Mouse (Mus musculus) layer of hippocampus, postnatal 36 days (tissue): Measurements from ENCODE around the gene Pigm. TPM values are rescaled to one million over a fixed set of nuclear protein-coding genes. Genes with fewer than 3 reads are reported as not detected.
A peak's percentile ranks its signal among the peaks of the same experiment; 100 is the strongest.

Experiments
- DNase-seq, 2 experiments: peaks; one replicate each; pipeline ENCODE4 v3.0.0; 2022
- total RNA-seq, 2 experiments: library from RNA; stranded (reverse); gene quantifications; 2 replicates each; pipeline ENCODE4 v1.2.3; 2021

The Pigm gene
- 1 to 10 TPM; 9.1 TPM for total RNA-seq

DNA sequence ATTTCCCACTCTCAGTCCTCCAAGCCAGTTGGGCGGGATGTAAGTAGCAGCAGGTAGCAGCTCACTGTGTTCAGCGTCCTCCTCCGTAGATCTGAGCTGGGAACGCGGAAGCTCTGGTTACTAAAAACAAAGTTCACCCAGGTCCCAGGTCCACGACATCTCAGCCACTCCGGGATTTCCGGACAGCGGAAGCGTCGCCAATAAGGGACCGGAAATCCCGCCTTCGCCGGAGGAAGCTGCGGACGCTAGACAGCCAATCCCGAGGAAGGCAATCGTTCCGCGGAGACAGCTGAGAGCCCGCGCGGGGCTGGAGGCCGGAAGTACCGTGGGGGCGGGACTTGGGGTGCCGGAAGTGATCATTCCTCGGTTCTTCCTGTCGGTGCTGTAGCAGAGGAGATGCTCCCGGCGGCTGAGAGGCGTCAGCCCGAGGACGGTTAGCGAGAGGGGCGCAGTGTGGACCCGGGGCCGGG, at the start of gene Pigm:
Gene Pigm, plus strand, starts transcription at position 349 of the 470 bp plus-strand sequence.
- DNase-seq, result peak; percentile 97 to 98

DNA sequence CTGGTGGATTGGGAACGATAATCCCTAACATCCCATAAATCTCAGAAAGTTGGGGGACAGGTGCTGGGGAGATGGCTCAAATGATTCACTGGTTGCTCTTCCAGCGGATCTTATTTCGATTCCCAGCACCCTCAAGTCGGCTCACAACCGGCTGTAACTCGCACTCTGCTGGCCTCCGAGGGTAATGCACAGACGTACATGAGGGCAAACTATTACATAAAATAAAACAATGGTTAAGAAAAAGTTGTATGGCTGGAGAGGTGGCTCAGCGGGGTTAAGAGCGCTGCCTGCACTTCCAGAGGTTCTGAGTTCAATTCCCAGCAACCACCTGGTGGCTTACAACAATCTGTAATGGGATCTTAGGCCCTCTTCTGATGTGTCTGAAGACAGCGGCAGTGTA, 49.7 kb upstream of the Pigm start:
- no peak for DNase-seq

DNA sequence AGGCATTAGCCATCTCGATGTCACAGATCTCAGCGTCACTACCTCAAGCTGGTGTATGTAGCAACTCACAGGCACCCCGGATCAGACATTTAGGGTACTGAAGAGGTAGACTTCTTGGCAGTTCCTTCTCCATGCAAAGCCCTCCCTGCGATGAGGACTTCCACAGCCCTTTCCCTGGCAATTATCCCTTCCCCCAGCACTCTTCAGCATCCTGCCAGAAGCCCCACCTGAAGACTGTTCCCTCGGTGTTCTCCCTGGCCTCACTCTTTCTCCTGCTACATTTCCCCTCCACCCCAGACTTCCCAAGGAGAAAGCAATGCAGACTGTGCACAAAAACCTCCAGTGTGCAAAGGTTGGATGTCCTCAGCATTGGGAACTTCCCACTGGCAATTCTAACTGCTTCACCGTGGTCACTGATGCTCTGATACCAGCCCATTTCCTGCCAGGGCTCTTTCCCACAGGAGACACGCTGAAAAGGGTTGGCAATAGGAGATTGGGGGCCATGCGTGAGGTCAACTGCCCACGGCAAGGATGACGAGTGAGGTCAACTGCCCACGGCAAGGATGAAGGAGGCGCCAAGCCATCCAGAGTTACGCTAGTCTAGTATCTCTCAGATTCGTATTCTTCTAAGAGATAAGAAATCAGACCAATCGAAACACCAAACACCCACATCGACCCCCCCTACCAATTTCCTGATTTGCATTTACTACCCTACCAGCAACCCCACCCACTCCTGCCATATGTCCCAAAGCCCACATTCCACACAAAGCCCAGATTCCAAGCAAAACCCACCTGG, 48.9 kb upstream of the Pigm start:
- DNase-seq, result no peak

DNA sequence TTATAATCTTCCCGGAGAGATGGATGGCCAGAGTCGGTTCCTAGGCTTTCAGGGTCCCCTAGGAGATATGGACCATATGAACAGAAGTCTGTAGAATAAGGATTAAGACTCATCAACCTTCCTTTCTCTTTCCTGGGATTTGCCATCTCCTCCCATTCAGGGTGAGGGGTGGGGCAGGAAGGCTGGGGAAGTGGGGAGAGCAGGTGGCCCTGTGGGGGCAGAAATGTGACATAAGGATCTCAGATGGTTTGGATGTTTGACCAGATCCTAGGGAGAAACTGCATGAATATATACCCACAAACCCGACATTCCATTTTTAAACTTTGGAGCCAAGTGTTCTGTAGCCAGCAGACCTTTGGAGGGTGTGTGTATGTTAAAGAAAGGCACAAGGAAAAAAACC, 48.3 kb upstream of the Pigm start:
- no peak for DNase-seq

DNA sequence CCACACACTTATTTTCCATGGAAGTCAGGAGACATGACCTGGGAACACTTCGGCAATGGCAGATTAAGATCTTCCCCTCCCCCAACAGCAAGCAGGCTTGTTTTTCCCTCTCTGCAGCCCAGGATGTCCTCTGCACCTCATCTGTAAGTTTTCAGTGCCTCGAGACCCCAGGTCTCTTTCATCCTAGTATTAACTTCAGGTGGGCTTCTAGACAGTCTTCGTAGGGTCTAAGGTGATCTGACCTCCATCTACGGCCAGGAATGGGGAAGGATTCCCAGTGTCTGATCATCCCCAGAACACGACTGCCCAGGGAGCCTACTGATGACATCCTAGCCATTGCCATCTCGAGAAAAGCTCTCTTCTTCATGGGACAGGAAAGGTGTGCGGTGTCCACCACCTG, 47.9 kb upstream of the Pigm start:
- DNase-seq, result peak in 1 of 2 experiments; percentile 15

DNA sequence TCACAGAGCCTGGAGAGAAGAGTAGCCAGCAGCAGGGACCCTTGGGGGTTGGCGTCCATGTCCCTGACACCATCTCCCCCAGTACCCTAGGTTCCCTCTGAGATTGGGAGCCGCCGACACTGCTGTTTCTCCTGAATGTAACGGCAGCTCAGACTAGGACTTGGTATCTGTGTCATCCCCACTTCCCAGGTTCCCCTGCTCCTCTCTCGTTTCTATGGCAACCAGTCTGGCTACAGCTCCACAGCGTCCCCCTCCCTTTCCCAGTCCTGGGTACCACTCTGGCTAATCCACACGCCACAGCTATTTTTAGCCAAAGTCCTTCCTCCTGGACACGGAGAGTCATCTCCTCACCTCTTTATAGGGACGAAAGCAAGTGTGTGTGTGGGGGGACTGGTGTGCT, 47.2 kb upstream of the Pigm start, which contains the start of gene Kcnj9:
Gene Kcnj9, minus strand, starts transcription at position 188 of the 400 bp plus-strand sequence.
- peak; percentile 73 to 80 for DNase-seq

DNA sequence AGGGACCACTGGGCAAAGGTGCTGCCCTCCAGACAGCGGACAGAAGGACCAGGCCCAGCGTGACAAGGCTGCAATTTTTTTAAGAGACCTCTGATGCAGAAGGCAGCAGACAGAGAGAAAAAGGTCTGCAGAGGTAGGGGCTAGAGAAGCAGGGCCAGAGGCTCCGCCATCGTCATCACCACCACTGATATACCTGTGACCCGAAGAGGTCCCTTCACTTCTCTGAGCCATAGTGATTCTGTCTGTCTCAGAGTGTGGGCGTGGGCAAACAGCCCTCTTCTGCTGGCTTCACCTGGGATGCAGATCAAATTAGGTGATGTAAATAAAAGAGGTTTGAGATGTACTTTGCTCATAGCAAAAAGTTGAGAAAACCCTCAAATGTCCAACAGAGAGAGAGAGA, 46.7 kb upstream of the Pigm start:
- no peak for DNase-seq

DNA sequence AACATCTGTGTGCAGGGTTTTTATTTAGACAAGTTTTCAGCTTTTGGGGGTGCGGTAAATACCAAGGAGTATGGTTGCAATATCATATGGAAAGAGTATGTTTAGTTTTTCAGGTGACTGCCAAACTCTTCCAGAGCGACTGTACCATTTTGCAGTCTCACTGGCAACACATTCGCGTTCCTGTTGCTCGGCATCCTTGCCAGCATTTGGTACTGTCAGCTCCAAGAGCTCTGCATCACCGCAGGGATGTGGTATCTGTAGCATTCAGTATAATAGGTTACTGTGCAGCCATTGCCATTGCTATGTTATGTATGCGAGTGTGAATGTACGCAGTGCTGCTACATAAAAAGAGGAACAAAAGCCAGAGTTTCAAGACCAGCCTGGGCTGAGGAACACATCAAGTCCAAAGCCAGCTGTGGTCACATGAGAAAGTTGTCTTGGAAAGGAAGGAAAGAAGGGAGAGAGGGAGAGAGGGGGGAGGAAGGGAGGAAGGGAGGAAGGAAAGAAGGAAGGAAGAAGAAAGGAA, 44.9 kb upstream of the Pigm start:
- DNase-seq, result no peak

DNA sequence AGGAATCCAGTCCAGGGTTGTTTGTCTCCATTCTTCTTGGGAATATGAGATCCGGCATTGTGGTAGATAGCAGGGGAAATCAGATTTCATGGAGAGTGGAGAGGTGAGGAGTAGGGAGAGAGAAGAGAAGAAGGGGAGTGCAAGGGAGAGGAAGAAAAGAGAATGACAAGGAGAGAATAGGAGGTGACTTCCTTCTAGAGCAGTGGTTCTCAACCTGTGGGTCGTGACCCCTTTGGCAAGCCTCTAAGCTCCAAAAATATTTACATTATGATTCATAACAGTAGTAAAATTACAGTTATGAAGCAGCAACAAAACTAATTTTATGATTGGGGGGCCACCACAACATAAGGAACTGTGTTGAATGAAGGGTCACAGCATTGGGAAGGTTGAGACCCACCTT, 43.4 kb upstream of the Pigm start:
- no peak for DNase-seq

DNA sequence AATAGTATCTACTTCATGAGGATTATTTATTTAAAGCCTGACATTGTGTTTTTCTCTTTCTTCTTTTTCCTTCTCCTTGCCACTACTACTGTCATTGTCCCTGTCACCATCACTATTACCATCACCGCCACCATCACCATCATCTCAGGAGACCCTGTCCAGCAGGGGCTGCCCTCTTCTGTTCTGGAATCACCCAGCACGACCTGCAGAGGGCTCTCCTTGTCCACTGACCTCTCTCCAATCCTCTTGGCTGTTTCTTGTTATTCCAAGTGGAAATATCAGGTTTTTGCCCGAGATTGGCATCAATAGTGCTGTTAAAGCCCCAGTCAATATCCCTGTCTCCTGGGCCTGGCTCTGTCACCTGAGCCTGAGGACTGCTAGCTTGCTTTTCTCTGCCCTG, 42.8 kb upstream of the Pigm start:
- no peak for DNase-seq

DNA sequence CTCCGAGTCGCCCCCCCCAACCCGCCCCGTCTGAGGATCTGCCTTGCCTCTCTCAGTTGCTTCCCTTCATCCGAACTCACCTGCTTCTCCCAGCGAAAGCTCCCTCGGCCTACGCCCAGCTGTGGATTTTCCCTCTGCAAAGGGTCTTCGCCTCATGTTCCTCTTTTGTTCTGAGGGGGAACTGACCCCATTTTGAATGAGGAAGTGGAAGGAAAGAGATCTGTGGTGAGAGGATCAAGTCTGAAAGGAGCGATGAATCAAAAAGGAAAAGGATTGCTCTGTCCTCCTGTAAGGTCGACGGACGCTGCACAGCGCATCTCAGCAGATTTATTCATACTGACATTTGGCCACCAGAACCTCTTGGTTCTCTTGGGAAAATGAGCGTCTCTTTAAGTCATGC, 40.5 kb upstream of the Pigm start:
- no peak for DNase-seq

DNA sequence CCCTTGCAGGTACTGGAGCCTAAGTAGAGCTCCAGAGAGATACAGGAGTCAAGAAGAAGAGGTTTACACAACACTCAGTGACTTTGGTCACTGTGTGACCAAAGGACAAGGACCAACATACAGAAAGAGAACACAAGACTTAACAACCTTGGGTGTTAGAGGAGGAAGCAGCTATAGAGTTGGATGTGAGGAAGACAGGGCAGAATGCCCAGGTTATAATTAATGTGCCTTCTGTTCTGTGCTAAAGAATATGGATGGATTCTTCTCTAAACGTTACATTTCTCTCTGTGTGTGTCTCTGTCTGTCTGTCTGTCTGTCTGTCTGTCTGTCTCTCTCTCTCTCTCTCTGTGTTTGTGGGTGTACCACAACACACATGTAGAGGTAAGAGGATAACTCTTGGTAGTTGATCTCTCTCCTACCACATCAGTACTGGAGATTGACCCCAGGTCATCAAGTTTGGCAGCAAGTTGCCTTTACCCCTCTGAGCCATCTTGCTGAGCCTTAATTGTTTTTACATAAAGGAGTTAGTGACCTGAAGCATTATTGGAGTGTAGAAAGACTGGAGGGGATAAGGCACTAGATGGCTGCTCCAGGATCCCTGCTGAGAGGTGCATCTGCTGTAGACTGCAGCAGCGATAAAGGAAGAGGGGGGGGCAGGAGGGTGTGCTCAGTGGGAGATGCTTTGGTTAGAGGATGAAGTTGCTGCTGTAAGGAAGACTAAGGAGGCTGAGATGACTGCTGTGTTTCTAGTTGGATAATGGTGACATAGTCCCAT, 38.7 kb upstream of the Pigm start:
- DNase-seq, result no peak

DNA sequence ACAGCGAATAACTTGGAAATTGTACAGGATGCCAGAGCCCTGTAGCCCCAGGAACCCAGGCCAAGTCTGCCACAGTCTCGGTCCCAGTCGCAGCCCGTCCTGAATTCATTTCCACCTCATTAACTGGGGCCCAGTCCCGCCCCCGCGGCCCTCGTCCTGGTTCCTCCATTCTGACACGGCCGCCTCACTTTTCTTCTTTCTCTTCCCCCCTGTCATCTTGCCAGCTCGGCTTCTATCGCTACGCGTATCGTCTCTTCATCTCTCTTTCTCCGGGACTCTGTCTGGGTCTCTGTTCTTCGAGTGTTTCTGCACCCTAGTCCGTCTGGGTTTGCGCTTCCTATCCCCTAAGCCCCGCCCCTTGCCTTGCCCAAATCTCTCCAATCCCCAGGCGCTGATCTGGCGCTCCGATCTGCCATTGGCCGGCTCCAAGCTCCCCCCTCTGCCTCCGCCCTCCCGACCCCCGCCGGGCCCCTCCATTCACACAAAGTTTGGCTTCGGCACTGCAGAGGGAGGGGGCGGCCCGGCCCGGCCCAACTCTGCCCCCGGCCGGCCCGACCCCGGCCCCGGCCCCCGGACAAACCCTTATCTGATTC, 35.5 kb upstream of the Pigm start, which contains the start of gene Kcnj10:
Gene Kcnj10, plus strand, starts transcription at position 482 of the 593 bp plus-strand sequence.
- peak; percentile 83 for DNase-seq

DNA sequence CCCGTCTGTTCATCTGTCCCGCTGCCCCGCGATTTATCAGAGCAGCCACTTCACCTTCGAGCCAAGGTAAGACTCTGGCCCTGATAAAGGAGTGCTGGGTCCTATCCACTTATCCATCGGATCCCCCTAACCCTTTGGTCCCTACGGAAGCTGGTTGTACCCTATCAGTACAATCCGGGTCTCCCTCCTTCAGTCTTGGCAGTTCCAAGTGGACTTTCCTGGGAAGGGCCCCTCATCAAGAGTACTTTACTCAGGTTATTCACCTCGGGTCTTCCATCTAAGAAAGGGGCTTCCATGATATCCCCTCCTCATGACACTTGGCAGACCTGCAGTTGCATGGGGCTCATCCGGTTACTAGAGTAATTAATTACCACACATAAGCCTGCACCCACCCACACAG, 35.0 kb upstream of the Pigm start:
- no peak for DNase-seq

DNA sequence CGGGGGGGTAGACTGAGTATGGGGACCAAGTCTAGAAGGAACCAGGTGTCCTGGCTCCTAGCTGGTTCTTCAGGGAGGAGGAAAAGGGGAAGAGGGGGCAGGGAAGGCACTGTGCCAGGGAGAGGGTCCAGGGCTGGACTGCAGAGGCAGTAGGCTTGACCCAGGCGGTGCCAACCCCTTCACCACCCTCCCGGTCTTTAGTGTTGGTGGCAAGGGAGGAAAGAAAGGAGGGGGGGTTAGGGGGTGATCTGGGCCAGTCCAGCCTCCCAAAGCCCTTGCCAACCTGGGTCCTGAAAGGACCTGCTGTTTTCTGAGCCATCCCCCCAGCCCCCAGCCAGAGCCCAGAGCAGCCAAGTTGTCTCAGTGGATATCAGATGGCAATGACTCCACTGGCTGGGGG, 33.6 kb upstream of the Pigm start:
- peak; percentile 76 to 79 for DNase-seq

DNA sequence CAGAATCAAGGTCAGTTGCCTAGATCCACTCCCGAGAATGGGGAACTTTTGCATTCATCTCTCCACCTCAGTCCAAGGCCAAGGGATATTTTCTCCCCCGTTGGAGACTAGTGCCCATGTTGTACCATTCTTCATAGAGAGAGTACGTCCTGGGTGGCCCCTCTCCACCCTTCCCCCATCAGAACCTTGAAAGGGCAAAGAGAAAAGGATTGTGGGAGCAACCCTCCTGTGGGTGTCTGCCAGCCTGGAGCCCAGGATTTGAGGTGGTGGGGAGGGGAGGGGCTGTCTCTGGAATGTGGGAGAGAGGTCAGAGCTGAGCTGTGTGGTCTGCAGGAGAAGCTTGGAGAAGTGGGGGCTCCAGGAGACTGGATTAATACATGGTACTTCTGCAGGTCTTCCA, 32.4 kb upstream of the Pigm start:
- no peak for DNase-seq

DNA sequence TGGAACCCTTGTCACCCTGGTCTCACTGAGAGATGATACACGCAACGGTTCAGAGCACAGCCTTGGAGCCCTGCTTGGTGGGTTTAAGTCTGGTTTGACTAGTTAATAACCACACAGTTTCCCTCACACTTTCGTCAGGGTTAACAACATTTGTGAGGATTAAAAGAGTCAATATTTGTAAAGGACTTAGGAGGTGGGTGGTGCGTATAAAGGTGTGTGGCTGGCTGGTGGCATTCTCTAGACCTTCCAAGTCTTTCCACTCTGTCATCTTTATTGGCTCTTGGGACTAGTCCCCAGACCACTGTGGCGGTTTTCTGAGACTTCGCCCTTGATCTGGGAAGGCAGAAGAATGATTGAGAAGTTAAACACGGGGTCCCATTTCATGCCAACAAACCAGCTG, 31.5 kb upstream of the Pigm start:
- DNase-seq, result no peak

DNA sequence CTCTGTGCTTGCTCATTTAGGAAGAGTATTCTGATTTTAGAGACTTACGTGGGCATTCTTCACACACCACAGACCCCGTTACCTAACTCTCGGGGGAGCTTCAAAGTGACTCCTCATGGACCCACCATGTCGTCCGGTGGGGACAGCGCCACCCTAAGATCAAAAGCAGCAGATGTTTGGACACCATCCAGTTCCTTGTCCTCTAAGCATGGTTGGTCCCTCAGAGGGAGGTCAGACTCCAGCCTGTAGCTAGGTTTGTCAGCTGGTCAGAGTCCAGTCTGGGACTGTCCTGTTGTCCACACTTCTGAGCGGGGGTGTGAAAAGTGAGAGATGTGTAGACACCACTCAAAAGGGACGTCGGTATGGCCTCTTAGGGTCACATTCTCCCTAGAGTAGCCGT, 29.6 kb upstream of the Pigm start:
- no peak for DNase-seq

DNA sequence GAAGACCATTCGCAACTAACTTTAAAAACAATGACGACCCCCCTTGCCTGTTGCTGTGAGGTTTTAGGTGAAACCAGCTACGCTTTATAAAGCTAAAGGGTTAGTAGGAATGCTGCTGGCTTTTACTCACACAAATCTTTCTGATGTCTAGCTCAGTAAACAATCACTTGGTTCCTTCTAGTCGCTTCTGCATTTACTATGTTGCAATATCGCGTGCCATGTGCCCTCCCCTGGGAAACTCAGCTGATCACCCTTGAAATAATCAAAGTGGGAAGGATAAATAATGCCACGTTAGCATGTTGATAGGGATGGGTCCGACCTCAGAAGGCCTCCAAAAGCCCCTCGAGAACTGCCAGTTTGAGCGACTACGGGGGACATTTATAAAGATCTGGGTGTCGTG, 29.0 kb upstream of the Pigm start:
- no peak for DNase-seq

DNA sequence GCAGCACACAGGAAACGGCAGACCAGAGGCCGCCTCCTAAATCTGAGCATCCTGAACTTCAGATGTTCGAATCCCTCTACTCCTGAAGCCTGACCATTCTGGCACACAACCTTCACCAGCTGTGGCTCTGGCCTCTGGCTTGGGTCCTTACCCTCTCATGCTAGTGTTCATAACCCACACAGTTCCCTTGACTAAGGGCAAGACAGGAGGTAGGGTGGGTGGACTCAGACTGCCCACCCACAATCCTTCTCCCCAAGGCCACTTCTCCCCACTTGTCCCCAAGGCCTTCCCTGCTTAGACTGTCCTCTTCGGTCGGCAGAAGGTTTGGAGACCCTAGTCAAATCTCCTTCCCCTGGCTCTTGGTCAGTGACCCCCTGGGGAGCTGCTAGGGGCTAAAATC, 26.8 kb upstream of the Pigm start:
- DNase-seq, result no peak

DNA sequence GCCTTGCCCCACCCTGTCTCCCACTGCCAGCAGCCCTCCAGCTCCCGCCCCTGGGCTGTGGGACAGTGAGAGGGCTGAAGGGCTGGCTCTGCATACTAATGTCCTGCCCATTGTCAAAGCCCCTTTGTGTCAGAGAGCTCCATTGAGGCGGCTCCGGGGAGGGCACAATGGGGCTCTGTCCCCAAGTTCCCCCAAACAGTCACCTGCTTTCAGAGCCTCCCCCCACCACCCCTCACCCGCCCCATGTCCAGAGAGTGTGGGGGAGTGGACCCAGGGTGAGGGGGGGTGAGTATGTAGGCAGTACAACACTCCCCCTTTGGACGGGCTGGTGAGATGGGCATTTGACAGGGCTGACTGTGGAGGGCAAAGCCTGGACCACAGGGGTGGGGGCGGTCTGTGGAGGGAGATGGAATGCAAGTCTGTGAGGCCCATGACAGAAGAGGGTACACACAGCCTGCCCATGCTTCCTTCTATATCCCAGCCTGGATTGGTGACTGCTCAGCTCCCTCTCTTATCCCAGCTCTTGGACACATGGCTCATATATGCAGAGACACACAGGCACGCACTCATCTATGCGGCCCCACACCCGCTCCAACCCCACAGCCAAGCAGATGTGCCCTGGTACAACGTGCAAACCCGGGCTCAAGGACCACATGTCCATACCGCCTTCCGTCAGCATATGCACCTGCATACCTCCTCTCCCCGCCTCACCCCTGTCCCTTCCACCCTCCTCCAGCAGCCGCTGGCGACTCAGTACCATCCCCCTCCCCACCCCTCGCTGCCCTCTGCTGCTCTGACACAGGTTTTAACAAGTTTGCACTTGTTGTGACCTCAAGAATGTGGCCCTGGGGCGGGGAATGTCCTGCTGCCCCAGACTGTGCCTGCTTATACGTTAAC, 26.2 kb upstream of the Pigm start:
- DNase-seq, result peak; percentile 75 to 82

DNA sequence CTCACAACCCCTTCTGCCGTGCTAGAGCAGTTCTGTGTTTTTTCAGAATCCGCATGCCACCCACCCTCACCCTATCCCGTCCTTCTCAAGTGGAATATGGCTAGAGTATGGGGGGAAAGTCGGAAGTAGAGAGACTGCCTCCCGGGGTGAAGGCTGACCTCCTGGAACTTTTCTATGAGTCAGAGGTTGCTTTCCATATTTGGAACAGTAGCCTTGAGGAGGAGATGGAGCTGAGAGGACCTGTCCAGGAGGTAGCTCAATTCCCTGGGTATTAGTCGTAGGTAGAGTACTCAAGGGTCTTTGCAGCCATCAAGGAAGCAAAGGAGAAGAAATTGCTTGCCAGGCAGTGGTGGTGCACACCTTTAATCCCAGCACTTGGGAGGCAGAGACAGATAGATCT, 24.3 kb upstream of the Pigm start:
- DNase-seq, result no peak
